Mouse (Mus musculus): ENCODE measurements around the gene Gm9918. TPM values are rescaled to one million over a fixed set of nuclear protein-coding genes. Genes with fewer than 3 reads are reported as not detected.

Gene Gm9918
- polyA plus RNA-seq, 1 experiment from 2014 or later = 0.11 TPM

- Histone ChIP-seq H3K36me3 (ENCODE audit: control insufficient read depth, insufficient read depth, low read length) (peaks cover 20% of the 10 kb centered on the region), H3K27ac (ENCODE audit: low read depth) (peak overlapping the region; percentile 78), H3K4me2 (ENCODE audit: low read length) (peak overlapping the region; percentile 82), H3K27me3 (replicated peaks; ENCODE audit: control insufficient read depth, insufficient read depth, low read length) (no peaks in the 10 kb centered on the region), H3K9me3 (ENCODE audit: control insufficient read depth, low read length) (no peaks in the 10 kb centered on the region), H3K4me3 (ENCODE audit: low read depth, low read length) (peak overlapping the region; percentile 76), H3K9ac (ENCODE audit: low read length) (peak overlapping the region; percentile 60), H3K4me1 (replicated peaks; ENCODE audit: control insufficient read depth, insufficient read depth, low read length) (peaks cover 10% of the 10 kb centered on the region)
- DNase-seq (ENCODE audit: low spot score) = no peak
- peak; percentile 40 for ATAC-seq (replicated peaks; ENCODE audit: low FRiP score, low TSS enrichment, low read depth)
- 23% methylated on average over 13 of the region's 13 CpGs for WGBS
Measured at GRCm38 (mm10) chr15:102279783-102280520, 9.6 kb downstream of the Gm9918 start.

GRCm38 (mm10) chr15:102280623-102281022 lies 10.3 kb downstream of the Gm9918 start:
- Histone ChIP-seq H3K4me3 (ENCODE audit: low read depth, low read length) (no peak overlapping the region), H3K9me3 (ENCODE audit: control insufficient read depth, low read length) (no peaks in the 10 kb centered on the region), H3K4me2 (ENCODE audit: low read length) (peak overlapping the region; percentile 82; the same call in 1 of the 2 replicates), H3K27ac (ENCODE audit: low read depth) (no peak overlapping the region), H3K9ac (ENCODE audit: low read length) (no peak overlapping the region), H3K27me3 (replicated peaks; ENCODE audit: control insufficient read depth, insufficient read depth, low read length) (no peaks in the 10 kb centered on the region), H3K36me3 (ENCODE audit: control insufficient read depth, insufficient read depth, low read length) (peaks cover 20% of the 10 kb centered on the region), H3K4me1 (replicated peaks; ENCODE audit: control insufficient read depth, insufficient read depth, low read length) (peaks cover 10% of the 10 kb centered on the region)
- ATAC-seq (replicated peaks; ENCODE audit: low FRiP score, low TSS enrichment, low read depth) = no peak
- no peak for DNase-seq (ENCODE audit: low spot score)
- 91% methylated on average over 19 of the region's 19 CpGs for WGBS

GRCm38 (mm10) chr15:102282463-102283292 lies 12.3 kb downstream of the Gm9918 start:
- H3K27ac ChIP-seq (ENCODE audit: low read depth) = no peak overlapping the region
- ATAC-seq (replicated peaks; ENCODE audit: low FRiP score, low TSS enrichment, low read depth) = no peak
- H3K27me3 ChIP-seq (replicated peaks; ENCODE audit: control insufficient read depth, insufficient read depth, low read length) = no peaks in the 10 kb centered on the region
- H3K4me1 ChIP-seq (replicated peaks; ENCODE audit: control insufficient read depth, insufficient read depth, low read length) = peaks cover 10% of the 10 kb centered on the region
- H3K9ac ChIP-seq (ENCODE audit: low read length) = no peak overlapping the region
- peaks cover 20% of the 10 kb centered on the region for H3K36me3 ChIP-seq (ENCODE audit: control insufficient read depth, insufficient read depth, low read length)
- H3K4me2 ChIP-seq (ENCODE audit: low read length) = no peak overlapping the region
- H3K9me3 ChIP-seq (ENCODE audit: control insufficient read depth, low read length) = no peaks in the 10 kb centered on the region
- DNase-seq (ENCODE audit: low spot score) = no peak
- WGBS = 79% methylated on average over 8 of the region's 8 CpGs
- H3K4me3 ChIP-seq (ENCODE audit: low read depth, low read length) = no peak overlapping the region

GRCm38 (mm10) chr15:102283648-102284047 lies 13.3 kb downstream of the Gm9918 start:
- Histone ChIP-seq H3K9ac (ENCODE audit: low read length) (no peak overlapping the region), H3K27ac (ENCODE audit: low read depth) (no peak overlapping the region), H3K27me3 (replicated peaks; ENCODE audit: control insufficient read depth, insufficient read depth, low read length) (no peaks in the 10 kb centered on the region), H3K4me2 (ENCODE audit: low read length) (no peak overlapping the region), H3K4me1 (replicated peaks; ENCODE audit: control insufficient read depth, insufficient read depth, low read length) (peaks cover 10% of the 10 kb centered on the region), H3K9me3 (ENCODE audit: control insufficient read depth, low read length) (no peaks in the 10 kb centered on the region), H3K4me3 (ENCODE audit: low read depth, low read length) (no peak overlapping the region), H3K36me3 (ENCODE audit: control insufficient read depth, insufficient read depth, low read length) (peaks cover 20% of the 10 kb centered on the region)
- no peak for ATAC-seq (replicated peaks; ENCODE audit: low FRiP score, low TSS enrichment, low read depth)
- WGBS = 70% methylated on average over 3 of the region's 3 CpGs
- no peak for DNase-seq (ENCODE audit: low spot score)

GRCm38 (mm10) chr15:102287395-102287794 lies 17.0 kb downstream of the Gm9918 start:
- H3K36me3 ChIP-seq (ENCODE audit: control insufficient read depth, insufficient read depth, low read length) = no peaks in the 10 kb centered on the region
- H3K4me2 ChIP-seq (ENCODE audit: low read length) = no peak overlapping the region
- no peaks in the 10 kb centered on the region for H3K27me3 ChIP-seq (replicated peaks; ENCODE audit: control insufficient read depth, insufficient read depth, low read length)
- ATAC-seq (replicated peaks; ENCODE audit: low FRiP score, low TSS enrichment, low read depth) (no peak), DNase-seq (ENCODE audit: low spot score) (no peak)
- H3K27ac ChIP-seq (ENCODE audit: low read depth) = no peak overlapping the region
- no peaks in the 10 kb centered on the region for H3K9me3 ChIP-seq (ENCODE audit: control insufficient read depth, low read length)
- no peak overlapping the region for H3K4me3 ChIP-seq (ENCODE audit: low read depth, low read length)
- no peaks in the 10 kb centered on the region for H3K4me1 ChIP-seq (replicated peaks; ENCODE audit: control insufficient read depth, insufficient read depth, low read length)
- no peak overlapping the region for H3K9ac ChIP-seq (ENCODE audit: low read length)

- no peaks in the 10 kb centered on the region for H3K9me3 ChIP-seq (ENCODE audit: control insufficient read depth, low read length)
- H3K27me3 ChIP-seq (replicated peaks; ENCODE audit: control insufficient read depth, insufficient read depth, low read length) = no peaks in the 10 kb centered on the region
- H3K36me3 ChIP-seq (ENCODE audit: control insufficient read depth, insufficient read depth, low read length) = peaks cover 27% of the 10 kb centered on the region
- WGBS = 8% methylated on average over 25 of the region's 25 CpGs
- peaks cover 8% of the 10 kb centered on the region; the same call in 1 of the 2 replicates for H3K4me1 ChIP-seq (replicated peaks; ENCODE audit: control insufficient read depth, insufficient read depth, low read length)
- peak; percentile 97 for ATAC-seq (replicated peaks; ENCODE audit: low FRiP score, low TSS enrichment, low read depth)
- H3K27ac ChIP-seq (ENCODE audit: low read depth) = no peak within 1 kb of the TSS
- peak within 1 kb of the TSS; percentile 44 for H3K9ac ChIP-seq (ENCODE audit: low read length)
- H3K4me2 ChIP-seq (ENCODE audit: low read length) = peak within 1 kb of the TSS; percentile 81
- peak; percentile 96 for DNase-seq (ENCODE audit: low spot score)
- H3K4me3 ChIP-seq (ENCODE audit: low read depth, low read length) = peak within 1 kb of the TSS; percentile 79
Measured at GRCm38 (mm10) chr15:102295633-102296367, 25.4 kb downstream of the Gm9918 start, which contains the start of gene Espl1. Gene Espl1 (plus strand): TSS chr15:102296266.

- Histone ChIP-seq H3K9ac (ENCODE audit: low read length) (peak overlapping the region; percentile 44), H3K36me3 (ENCODE audit: control insufficient read depth, insufficient read depth, low read length) (peaks cover 34% of the 10 kb centered on the region), H3K4me1 (replicated peaks; ENCODE audit: control insufficient read depth, insufficient read depth, low read length) (peaks cover 8% of the 10 kb centered on the region; the same call in 1 of the 2 replicates), H3K27ac (ENCODE audit: low read depth) (no peak overlapping the region), H3K27me3 (replicated peaks; ENCODE audit: control insufficient read depth, insufficient read depth, low read length) (no peaks in the 10 kb centered on the region), H3K4me3 (ENCODE audit: low read depth, low read length) (peak overlapping the region; percentile 79), H3K4me2 (ENCODE audit: low read length) (peak overlapping the region; percentile 81), H3K9me3 (ENCODE audit: control insufficient read depth, low read length) (no peaks in the 10 kb centered on the region)
- DNase-seq (ENCODE audit: low spot score) (no peak), ATAC-seq (replicated peaks; ENCODE audit: low FRiP score, low TSS enrichment, low read depth) (peak; percentile 34)
- 4% methylated on average over 24 of the region's 24 CpGs for WGBS
Measured at GRCm38 (mm10) chr15:102296368-102297006, 26.1 kb downstream of the Gm9918 start.

GRCm38 (mm10) chr15:102302542-102302941 lies 32.2 kb downstream of the Gm9918 start:
- ATAC-seq (replicated peaks; ENCODE audit: low FRiP score, low TSS enrichment, low read depth) (no peak), DNase-seq (ENCODE audit: low spot score) (no peak)
- Histone ChIP-seq H3K36me3 (ENCODE audit: control insufficient read depth, insufficient read depth, low read length) (peaks cover 76% of the 10 kb centered on the region), H3K9me3 (ENCODE audit: control insufficient read depth, low read length) (no peaks in the 10 kb centered on the region), H3K27me3 (replicated peaks; ENCODE audit: control insufficient read depth, insufficient read depth, low read length) (no peaks in the 10 kb centered on the region), H3K9ac (ENCODE audit: low read length) (no peak overlapping the region), H3K4me1 (replicated peaks; ENCODE audit: control insufficient read depth, insufficient read depth, low read length) (no peaks in the 10 kb centered on the region), H3K4me3 (ENCODE audit: low read depth, low read length) (no peak overlapping the region), H3K27ac (ENCODE audit: low read depth) (no peak overlapping the region), H3K4me2 (ENCODE audit: low read length) (no peak overlapping the region)
- 77% methylated on average over 6 of the region's 6 CpGs for WGBS
